Comparison of ENCODE assay signal across 13 mouse cellular contexts in genomic region chr17:27804803-27805770, GRCm38 (mm10). TPM values are rescaled to one million over a fixed set of nuclear protein-coding genes. Genes with fewer than 3 reads are reported as not detected.
DNase-seq lines count a peak whose midpoint lies in the region; ATAC-seq and TF ChIP-seq lines count a peak whose summit lies in the region.
"Had no signal": no experiment of that assay in that cellular context is flagged by ENCODE, and none has a peak within 500 bp of the region (broad histone marks: within the 10 kb centered on the region; RNA-seq: fewer than 3 reads in every experiment).

No protein-coding gene starts in this region.

- no peak for TF ChIP-seq CTCF in heart, adult 2 months (IDR thresholded peaks at IDR 0.05)
- TF ChIP-seq CTCF in liver, postnatal 0 days (IDR thresholded peaks at IDR 0.05; ENCODE audit: low read depth) = no peak

- no peak for TF ChIP-seq EP300 in heart, adult 2 months (IDR thresholded peaks at IDR 0.05; ENCODE audit: insufficient read depth, low read depth, low read length)
- TF ChIP-seq EP300 in liver, postnatal 0 days (IDR thresholded peaks at IDR 0.05; ENCODE audit: low read depth) = no peak

- peak in 1 of 2 experiments; percentile 21 for DNase-seq in heart, adult 2 months
- no peak for DNase-seq in heart, adult 11 months
- DNase-seq in liver, postnatal 0 days = no peak
- DNase-seq in adrenal gland, adult 8-10 months = peak; percentile 56
- DNase-seq in cerebellum, postnatal 10 days = peak; percentile 52 to 59
- no peak for DNase-seq in left cerebral cortex, adult 9 months (ENCODE audit: low spot score in 2 of 2)
- DNase-seq in urinary bladder, adult 18-20 months (ENCODE audit: low spot score in 2 of 2) = no peak
- DNase-seq: right cerebral cortex, postnatal 4 days; thymus, adult 2 months had no signal

- 0 out of 2 replicates have a peak, but pooled peaks have one; percentile 54 for ATAC-seq in liver, embryonic 12.5 days
- ATAC-seq in liver, postnatal 0 days = no peak
- ATAC-seq: intestine, postnatal 0 days had no signal

- WGBS in heart, adult 2 months = 58% methylated on average over 10 of the region's 10 CpGs
- WGBS in liver, embryonic 12.5 days (ENCODE audit: insufficient replicate concordance) = 53% methylated on average over 10 of the region's 10 CpGs
- 70% methylated on average over 10 of the region's 10 CpGs for WGBS in liver, postnatal 0 days (ENCODE audit: insufficient replicate concordance)

- H3K36me3 ChIP-seq in heart, adult 2 months (ENCODE audit: control insufficient read depth, insufficient read depth, low read length) = no peaks in the 10 kb centered on the region; the same call in 1 of the 2 replicates
- H3K36me3 ChIP-seq in liver, embryonic 12.5 days = peaks cover 9% of the 10 kb centered on the region; the same call in 1 of the 2 replicates
- H3K36me3 ChIP-seq in liver, postnatal 0 days (replicated peaks; ENCODE audit: insufficient read depth, low read length) = no peaks in the 10 kb centered on the region; the same call in 1 of the 2 replicates
- H3K36me3 ChIP-seq: neural tube, embryonic 12.5 days had no signal

- H3K4me1 ChIP-seq in heart, adult 2 months (ENCODE audit: control insufficient read depth, insufficient read depth, low read length) = peaks cover 18% of the 10 kb centered on the region
- H3K4me1 ChIP-seq in liver, embryonic 12.5 days = peaks cover 66% of the 10 kb centered on the region
- peaks cover 29% of the 10 kb centered on the region for H3K4me1 ChIP-seq in liver, postnatal 0 days (ENCODE audit: insufficient read depth)

- peak overlapping the region; percentile 32; the same call in 1 of the 2 replicates for H3K27ac ChIP-seq in heart, adult 2 months
- H3K27ac ChIP-seq in liver, embryonic 12.5 days = no peak overlapping the region
- H3K27ac ChIP-seq in liver, postnatal 0 days (ENCODE audit: low read depth) = no peak overlapping the region
- H3K27ac ChIP-seq: forebrain, embryonic 10.5 days; neural tube, embryonic 12.5 days had no signal

- TF ChIP-seq POLR2A in heart, adult 2 months (IDR thresholded peaks at IDR 0.05; ENCODE audit: insufficient read depth, low read depth, low read length) = no peak

- no peaks in the 10 kb centered on the region; the same call in 1 of the 2 replicates for H3K9me3 ChIP-seq in liver, embryonic 12.5 days (replicated peaks)
- H3K9me3 ChIP-seq in liver, postnatal 0 days (ENCODE audit: low read length) = no peaks in the 10 kb centered on the region
- H3K9me3 ChIP-seq: forebrain, embryonic 10.5 days; neural tube, embryonic 12.5 days had no signal

- H3K27me3 ChIP-seq in heart, adult 2 months (ENCODE audit: control insufficient read depth, insufficient read depth, low read length) = no peaks in the 10 kb centered on the region
- no peaks in the 10 kb centered on the region for H3K27me3 ChIP-seq in liver, embryonic 12.5 days (replicated peaks)
- H3K27me3 ChIP-seq in liver, postnatal 0 days (ENCODE audit: insufficient read depth, low read length) = no peaks in the 10 kb centered on the region
- H3K27me3 ChIP-seq: neural tube, embryonic 12.5 days had no signal

- H3K4me3 ChIP-seq in heart, adult 2 months = no peak overlapping the region
- no peak overlapping the region for H3K4me3 ChIP-seq in liver, embryonic 12.5 days
- H3K4me3 ChIP-seq in liver, postnatal 0 days (ENCODE audit: low read depth, low read length) = no peak overlapping the region
- H3K4me3 ChIP-seq: forebrain, embryonic 10.5 days; neural tube, embryonic 12.5 days had no signal

- H3K4me2 ChIP-seq in liver, embryonic 12.5 days = no peak overlapping the region
- no peak overlapping the region for H3K4me2 ChIP-seq in liver, postnatal 0 days (ENCODE audit: low read depth, low read length)
- H3K4me2 ChIP-seq: neural tube, embryonic 12.5 days had no signal

- no peak overlapping the region for H3K9ac ChIP-seq in heart, adult 2 months (ENCODE audit: low read depth, low read length)
- no peak overlapping the region for H3K9ac ChIP-seq in liver, embryonic 12.5 days
- H3K9ac ChIP-seq in liver, postnatal 0 days (replicated peaks) = no peak overlapping the region; the same call in 1 of the 2 replicates
- H3K9ac ChIP-seq: neural tube, embryonic 12.5 days had no signal

- intact Hi-C loops in heart, adult 2 months (cut with DNase I) = no loop called here

- H3K79me2 ChIP-seq in heart, adult 2 months (replicated peaks; ENCODE audit: control insufficient read depth, insufficient read depth, low read length) = peaks cover 16% of the 10 kb centered on the region

RNA-seq across cellular contexts. Expression of gene D17Wsu92e, which starts 15.4 kb away (rescaled TPM):
- total RNA-seq in heart, adult 2 months (2021) = 100 to 1,000 TPM; 136 to 151 TPM
- polyA plus RNA-seq in heart, adult 2 months (2012; rRNA removed) = 112 and 163 TPM in 2 replicates
- 17.1 and 19.5 TPM in 2 replicates for polyA plus RNA-seq in liver, embryonic 12.5 days (2016; fragmentation: Nextera tagmentation; extraction: Ambion mirVana)
- polyA plus RNA-seq in liver, postnatal 0 days (2015; fragmentation: Nextera tagmentation; extraction: Ambion mirVana) = 23.8 and 24.7 TPM in 2 replicates
- 100 to 1,000 TPM; 149 to 177 (median 165) TPM for total RNA-seq in adrenal gland, adult 8-10 months (2022)

RNA-seq across cellular contexts. Expression of gene Snrpc, which starts 32.9 kb away (rescaled TPM):
- 10 to 100 TPM; 44.5 to 55.2 TPM for total RNA-seq in heart, adult 2 months (2021)
- polyA plus RNA-seq in heart, adult 2 months (2012; rRNA removed) = 43.4 and 52.4 TPM in 2 replicates
- 200 and 212 TPM in 2 replicates for polyA plus RNA-seq in liver, embryonic 12.5 days (2016; fragmentation: Nextera tagmentation; extraction: Ambion mirVana)
- polyA plus RNA-seq in liver, postnatal 0 days (2015; fragmentation: Nextera tagmentation; extraction: Ambion mirVana) = 96.2 and 99.0 TPM in 2 replicates
- total RNA-seq in adrenal gland, adult 8-10 months (2022) = 10 to 100 TPM; 58.4 to 66.3 (median 59.3) TPM

RNA-seq across cellular contexts. Expression of gene Uhrf1bp1, which starts 51.2 kb away (rescaled TPM):
- 10 to 100 TPM; 14.7 to 19.4 TPM for total RNA-seq in heart, adult 2 months (2021)
- polyA plus RNA-seq in heart, adult 2 months (2012; rRNA removed) = 5.3 and 10.1 TPM in 2 replicates
- polyA plus RNA-seq in liver, embryonic 12.5 days (2016; fragmentation: Nextera tagmentation; extraction: Ambion mirVana) = 4.5 and 5.0 TPM in 2 replicates
- 1.6 and 2.2 TPM in 2 replicates for polyA plus RNA-seq in liver, postnatal 0 days (2015; fragmentation: Nextera tagmentation; extraction: Ambion mirVana)
- 10 to 100 TPM; 35.3 to 36.2 (median 35.8) TPM for total RNA-seq in adrenal gland, adult 8-10 months (2022)

Comparison
In these comparisons a context has a peak if more than half of its experiments do, and no peak if none do; other contexts are left out.
1. DNase-seq: peak in adrenal gland, adult 8-10 months (single experiment) and cerebellum, postnatal 10 days (2 of 2); none in heart, adult 11 months (single experiment), liver, postnatal 0 days (single experiment), left cerebral cortex, adult 9 months (0 of 2) and urinary bladder, adult 18-20 months (0 of 2).